8 mouse cellular contexts compared by ENCODE assay signal in genomic region chr7:63671904-63672303, GRCm38 (mm10).
DNase-seq lines count a peak whose midpoint lies in the region; ATAC-seq and TF ChIP-seq lines count a peak whose summit lies in the region.

No protein-coding gene starts in this region.

- intact Hi-C loops in gastrocnemius, postnatal 14 days (cut with DNase I; ENCODE audit: low total_unique reads): no loop called here
- intact Hi-C loops in left cerebral cortex, postnatal 36 days (cut with DNase I): loop anchor here (2.0 to 10.0 kb wide), 5 partner anchors 87 to 747 kb away; partner anchors contain the start of gene Chrna7

- H3K9me3 ChIP-seq in midbrain, embryonic 16.5 days (replicated peaks; ENCODE audit: control insufficient read depth, low read length, poor library complexity, severe bottlenecking): no peaks in the 10 kb centered on the region

- DNase-seq in spleen, adult 2 months (ENCODE audit: low read depth in 1 of 2, low spot score in 2 of 2): no peak
- DNase-seq in spleen, adult 12 weeks (ENCODE audit: low spot score): no peak
- DNase-seq in cerebellum, postnatal 10 days: peak; percentile 85 to 92
- peak; percentile 20 for DNase-seq in gastrocnemius, postnatal 14 days
- DNase-seq in kidney, adult 18-20 months: peak; percentile 55
- DNase-seq in left cerebral cortex, postnatal 36 days (ENCODE audit: low spot score in 2 of 2): peak; percentile 79 to 84

- TF ChIP-seq POLR2A in spleen, adult 2 months (IDR thresholded peaks at IDR 0.05; ENCODE audit: low read depth, low read length): no peak
- TF ChIP-seq POLR2A in testis, adult 2 months (IDR thresholded peaks at IDR 0.05; ENCODE audit: control insufficient read depth, low read depth, low read length): no peak

- ATAC-seq in midbrain, embryonic 16.5 days: peak; percentile 76

- no peaks in the 10 kb centered on the region for H3K36me3 ChIP-seq in spleen, adult 2 months (ENCODE audit: control insufficient read depth, insufficient read depth, low read length)
- H3K36me3 ChIP-seq in midbrain, embryonic 16.5 days (ENCODE audit: control insufficient read depth, insufficient read depth, low read length): no peaks in the 10 kb centered on the region
- no peaks in the 10 kb centered on the region for H3K36me3 ChIP-seq in testis, adult 2 months (ENCODE audit: control insufficient read depth, insufficient read depth, low read length)

- H3K4me1 ChIP-seq in spleen, adult 2 months (ENCODE audit: control insufficient read depth, insufficient read depth, insufficient read length): no peaks in the 10 kb centered on the region
- H3K4me1 ChIP-seq in midbrain, embryonic 16.5 days (ENCODE audit: control insufficient read depth, insufficient read depth, low read length): peaks cover 15% of the 10 kb centered on the region
- no peaks in the 10 kb centered on the region for H3K4me1 ChIP-seq in testis, adult 2 months (ENCODE audit: control insufficient read depth, insufficient read depth, low read length)

- H3K4me2 ChIP-seq in midbrain, embryonic 16.5 days (ENCODE audit: low read length): no peak overlapping the region

- H3K9ac ChIP-seq in midbrain, embryonic 16.5 days (ENCODE audit: low read depth, low read length): no peak overlapping the region

- no peak overlapping the region for H3K4me3 ChIP-seq in spleen, adult 2 months (ENCODE audit: extremely low read depth, insufficient read depth, insufficient read length)
- no peak overlapping the region for H3K4me3 ChIP-seq in midbrain, embryonic 16.5 days (ENCODE audit: low read depth, low read length)
- no peak overlapping the region for H3K4me3 ChIP-seq in testis, adult 2 months (ENCODE audit: control insufficient read depth, low read depth, low read length)

- TF ChIP-seq CTCF in spleen, adult 2 months (IDR thresholded peaks at IDR 0.05; ENCODE audit: extremely low read depth, insufficient read depth, insufficient read length, insufficient replicate concordance): peak; percentile 51; the same call in 1 of the 2 replicates
- TF ChIP-seq CTCF in testis, adult 2 months (IDR thresholded peaks at IDR 0.05; ENCODE audit: control insufficient read depth, insufficient read depth, insufficient replicate concordance, low read depth, low read length): peak; percentile 49; the same call in 1 of the 2 replicates

- WGBS in spleen, adult 2 months: 23% methylated on average over 3 of the region's 3 CpGs
- 22% methylated on average over 3 of the region's 3 CpGs for WGBS in midbrain, embryonic 16.5 days

- no peaks in the 10 kb centered on the region for H3K27me3 ChIP-seq in spleen, adult 2 months (ENCODE audit: control insufficient read depth, insufficient read depth, low read length)
- H3K27me3 ChIP-seq in midbrain, embryonic 16.5 days (ENCODE audit: control insufficient read depth, insufficient read depth, low read depth, low read length): no peaks in the 10 kb centered on the region
- H3K27me3 ChIP-seq in testis, adult 2 months (ENCODE audit: control insufficient read depth, insufficient read depth, low read length): no peaks in the 10 kb centered on the region

- no peak overlapping the region for H3K27ac ChIP-seq in spleen, adult 2 months (ENCODE audit: insufficient read depth, low read length)
- no peak overlapping the region for H3K27ac ChIP-seq in midbrain, embryonic 16.5 days (ENCODE audit: low read length)
- no peak overlapping the region for H3K27ac ChIP-seq in testis, adult 2 months (ENCODE audit: control insufficient read depth, insufficient read depth, low read depth, low read length)

Comparison
In these comparisons a context has a peak if more than half of its experiments do, and no peak if none do; other contexts are left out.
1. DNase-seq: peak in cerebellum, postnatal 10 days (2 of 2), gastrocnemius, postnatal 14 days (single experiment), kidney, adult 18-20 months (single experiment) and left cerebral cortex, postnatal 36 days (2 of 2); none in spleen, adult 2 months (0 of 2) and spleen, adult 12 weeks (single experiment).